Mouse (Mus musculus): Measurements from ENCODE around the gene H2al1a. TPM values are rescaled to one million over a fixed set of nuclear protein-coding genes. Genes with fewer than 3 reads are reported as not detected.
"Not testable (repeated sequence)": the region's sequence is repeated elsewhere in the genome, so short reads cannot be mapped to it uniquely, and the experiment has no call there.

H2al1a gene
- polyA plus RNA-seq (2012; rRNA removed), result not detected in 2 replicates

DNA sequence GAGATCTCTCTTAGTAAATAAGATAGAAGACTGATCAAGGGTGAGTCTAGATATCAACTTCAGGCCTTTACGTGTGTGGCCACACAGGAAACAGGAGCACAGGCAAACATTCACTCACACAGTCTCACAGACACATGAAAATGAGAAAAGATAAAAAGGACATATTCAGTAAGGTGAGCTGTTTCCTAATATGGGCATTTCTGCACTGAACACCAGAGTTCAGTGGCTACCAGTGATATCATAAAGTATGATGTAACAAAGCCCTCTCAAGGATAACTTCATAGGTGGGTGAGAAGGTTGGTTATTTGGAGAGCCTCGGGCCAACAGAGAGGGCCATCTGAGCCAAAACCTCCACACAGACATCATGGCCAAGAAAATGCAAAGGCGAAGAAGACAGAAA is at the start of gene H2al1a:
H2al1a (plus strand) TSS at position 301 of the 400 bp plus-strand sequence.
- WGBS, result no CpG with 5 or more reads among the region's 3 CpGs
- not testable (repeated sequence) for DNase-seq (ENCODE audit: low read depth, low spot score)

- no peak for DNase-seq (ENCODE audit: low read depth, low spot score)
- 45% methylated on average over 12 of the region's 12 CpGs for WGBS
Measured at GRCm38 (mm10) chrX:11250155-11250554, 48.9 kb upstream of the H2al1a start.

- WGBS, result 68% methylated on average over 5 of the region's 5 CpGs
- no peak for DNase-seq (ENCODE audit: low read depth, low spot score)
Measured at GRCm38 (mm10) chrX:11254062-11254461, 45.0 kb upstream of the H2al1a start.

DNA sequence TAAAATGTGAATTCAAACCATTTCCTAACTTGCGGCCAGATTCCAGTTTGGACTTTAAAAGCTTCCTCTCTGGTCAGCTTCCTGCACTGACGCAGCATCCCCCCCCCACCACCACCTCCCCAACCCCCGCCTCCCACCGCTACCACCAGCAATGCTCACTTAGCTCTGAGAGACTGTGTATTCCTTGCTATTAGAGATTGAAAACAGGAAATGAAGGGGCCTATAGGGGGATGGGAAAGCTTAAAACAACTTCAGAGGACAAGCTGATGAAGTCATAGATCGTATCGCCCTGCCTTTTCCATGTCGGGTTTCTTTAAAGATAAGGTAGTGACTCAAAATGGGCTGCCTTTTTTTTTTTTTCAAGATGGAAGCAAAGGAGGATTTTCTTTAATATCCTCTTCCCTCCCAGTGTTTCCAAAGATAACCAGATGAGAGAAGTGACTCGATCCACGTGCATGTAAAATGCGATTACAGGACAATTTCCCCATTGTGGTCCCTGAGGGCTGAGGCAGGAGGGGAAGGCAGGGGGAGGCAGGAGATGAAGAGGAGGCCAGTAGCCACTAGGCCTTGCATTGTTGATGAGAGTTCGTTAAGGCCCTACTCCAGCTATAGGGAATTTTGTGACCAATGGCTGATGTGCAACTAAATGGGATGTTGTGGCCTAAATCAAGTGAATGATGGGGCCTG is 44.4 kb upstream of the H2al1a start:
- DNase-seq (ENCODE audit: low read depth, low spot score), result no peak
- 61% methylated on average over 11 of the region's 11 CpGs for WGBS

- DNase-seq (ENCODE audit: low read depth, low spot score), result no peak
- 63% methylated on average over 8 of the region's 8 CpGs for WGBS
Measured at GRCm38 (mm10) chrX:11255564-11256360, 43.3 kb upstream of the H2al1a start.

- no peak for DNase-seq (ENCODE audit: low read depth, low spot score)
- WGBS, result 80% methylated on average over 8 of the region's 8 CpGs
Measured at GRCm38 (mm10) chrX:11264918-11265317, 34.1 kb upstream of the H2al1a start.

- DNase-seq (ENCODE audit: low read depth, low spot score), result no peak
- WGBS, result 57% methylated on average over 7 of the region's 7 CpGs
Measured at GRCm38 (mm10) chrX:11267791-11268190, 31.3 kb upstream of the H2al1a start.

GRCm38 (mm10) chrX:11269074-11269473 is 30.0 kb upstream of the H2al1a start:
- WGBS, result 83% methylated on average over 3 of the region's 3 CpGs
- no peak for DNase-seq (ENCODE audit: low read depth, low spot score)

GRCm38 (mm10) chrX:11273190-11273589 is 25.9 kb upstream of the H2al1a start:
- 46% methylated on average over 3 of the region's 3 CpGs for WGBS
- DNase-seq (ENCODE audit: low read depth, low spot score), result no peak

GRCm38 (mm10) chrX:11277083-11277482 is 22.0 kb upstream of the H2al1a start:
- DNase-seq (ENCODE audit: low read depth, low spot score), result no peak
- WGBS, result 41% methylated on average over 6 of the region's 6 CpGs

DNA sequence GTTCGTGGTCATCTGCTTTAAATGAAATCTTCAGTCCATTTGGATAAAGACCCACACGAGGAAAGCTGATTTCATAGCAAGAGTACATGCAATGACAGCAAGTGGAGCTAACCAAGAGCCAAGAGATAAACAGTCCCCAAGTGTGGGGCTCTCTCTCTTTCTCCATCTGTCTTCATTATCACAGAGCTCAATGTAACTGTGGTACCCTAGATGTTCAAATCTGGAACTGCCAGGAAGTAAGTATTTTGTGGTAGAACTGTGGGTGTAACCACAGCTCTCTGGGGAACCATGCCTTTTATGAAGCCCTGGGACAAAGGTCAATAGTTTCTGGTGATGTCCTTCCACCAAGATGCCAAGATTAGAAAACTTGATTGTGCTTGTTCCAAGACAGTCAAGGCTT is 18.3 kb upstream of the H2al1a start:
- 67% methylated on average over 2 of the region's 2 CpGs for WGBS

GRCm38 (mm10) chrX:11288306-11288882 is 10.7 kb upstream of the H2al1a start:
- no peak for DNase-seq (ENCODE audit: low read depth, low spot score)
- WGBS, result 29% methylated on average over 14 of the region's 14 CpGs

More for the DNA sequence above, 18.3 kb upstream of the H2al1a start:
- no peak for DNase-seq (ENCODE audit: low read depth, low spot score)

DNA sequence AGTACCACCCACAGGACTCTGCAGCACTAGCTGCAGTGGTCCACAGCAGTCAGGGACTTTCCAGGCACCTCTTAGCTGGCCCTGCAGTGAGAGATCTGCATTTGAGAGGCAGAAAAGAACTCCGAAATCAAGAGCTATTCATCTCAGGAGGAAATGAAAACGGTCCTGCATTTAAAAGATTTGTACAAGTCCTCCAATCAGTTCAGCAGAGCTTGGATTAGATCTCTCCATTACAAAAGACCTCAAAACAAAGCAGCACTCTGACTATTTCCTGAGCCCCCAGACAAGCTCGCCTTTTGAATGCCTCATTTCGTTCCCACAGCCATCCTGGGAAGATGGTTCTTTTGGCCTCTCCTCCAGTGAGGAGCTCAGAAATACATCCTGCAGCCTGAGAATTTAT is 9.8 kb upstream of the H2al1a start:
- DNase-seq (ENCODE audit: low read depth, low spot score), result no peak
- 83% methylated on average over 4 of the region's 4 CpGs for WGBS

GRCm38 (mm10) chrX:11302132-11302531 is 3.1 kb downstream of the H2al1a start, which contains the start of gene H2al1b:
H2al1b (plus strand) TSS chrX:11302432.
- WGBS, result 91% methylated on average over 1 of the region's 3 CpGs
- not testable (repeated sequence) for DNase-seq (ENCODE audit: low read depth, low spot score)

- WGBS, result 86% methylated on average over 1 of the region's 6 CpGs
Measured at GRCm38 (mm10) chrX:11305355-11305754, 6.3 kb downstream of the H2al1a start, which contains the start of gene H2al1c. H2al1c (plus strand) TSS chrX:11305655.

DNA sequence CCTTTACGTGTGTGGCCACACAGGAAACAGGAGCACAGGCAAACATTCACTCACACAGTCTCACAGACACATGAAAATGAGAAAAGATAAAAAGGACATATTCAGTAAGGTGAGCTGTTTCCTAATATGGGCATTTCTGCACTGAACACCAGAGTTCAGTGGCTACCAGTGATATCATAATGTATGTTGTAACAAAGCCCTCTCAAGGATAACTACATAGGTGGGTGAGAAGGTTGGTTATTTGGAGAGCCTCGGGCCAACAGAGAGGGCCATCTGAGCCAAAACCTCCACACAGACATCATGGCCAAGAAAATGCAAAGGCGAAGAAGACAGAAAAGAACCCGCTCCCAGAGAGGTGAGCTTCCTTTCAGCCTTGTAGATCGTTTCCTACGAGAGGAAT is 9.5 kb downstream of the H2al1a start, which contains the start of gene H2al1d:
H2al1d (plus strand) TSS at position 301 of the 400 bp plus-strand sequence.
- no CpG with 5 or more reads among the region's 6 CpGs for WGBS
- not testable (repeated sequence) for DNase-seq (ENCODE audit: low read depth, low spot score)

More at GRCm38 (mm10) chrX:11305355-11305754, 6.3 kb downstream of the H2al1a start, which contains the start of gene H2al1c:
- DNase-seq (ENCODE audit: low read depth, low spot score), result not testable (repeated sequence)

DNA sequence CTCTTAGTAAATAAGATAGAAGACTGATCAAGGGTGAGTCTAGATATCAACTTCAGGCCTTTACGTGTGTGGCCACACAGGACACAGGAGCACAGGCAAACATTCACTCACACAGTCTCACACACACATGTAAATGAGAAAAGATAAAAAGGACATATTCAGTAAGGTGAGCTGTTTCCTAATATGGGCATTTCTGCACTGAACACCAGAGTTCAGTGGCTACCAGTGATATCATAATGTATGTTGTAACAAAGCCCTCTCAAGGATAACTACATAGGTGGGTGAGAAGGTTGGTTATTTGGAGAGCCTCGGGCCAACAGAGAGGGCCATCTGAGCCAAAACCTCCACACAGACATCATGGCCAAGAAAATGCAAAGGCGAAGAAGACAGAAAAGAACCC is 12.6 kb downstream of the H2al1a start, which contains the start of gene H2al1e:
H2al1e (plus strand) TSS at position 301 of the 400 bp plus-strand sequence.
- no CpG with 5 or more reads among the region's 3 CpGs for WGBS
- DNase-seq (ENCODE audit: low read depth, low spot score), result not testable (repeated sequence)

DNA sequence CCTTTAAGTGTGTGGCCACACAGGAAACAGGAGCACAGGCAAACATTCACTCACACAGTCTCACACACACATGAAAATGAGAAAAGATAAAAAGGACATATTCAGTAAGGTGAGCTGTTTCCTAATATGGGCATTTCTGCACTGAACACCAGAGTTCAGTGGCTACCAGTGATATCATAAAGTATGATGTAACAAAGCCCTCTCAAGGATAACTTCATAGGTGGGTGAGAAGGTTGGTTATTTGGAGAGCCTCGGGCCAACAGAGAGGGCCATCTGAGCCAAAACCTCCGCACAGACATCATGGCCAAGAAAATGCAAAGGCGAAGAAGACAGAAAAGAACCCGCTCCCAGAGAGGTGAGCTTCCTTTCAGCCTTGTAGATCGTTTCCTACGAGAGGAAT is 15.8 kb downstream of the H2al1a start, which contains the start of gene H2al1f:
H2al1f (plus strand) TSS at position 301 of the 400 bp plus-strand sequence.
- not testable (repeated sequence) for DNase-seq (ENCODE audit: low read depth, low spot score)
- WGBS, result no CpG with 5 or more reads among the region's 6 CpGs

GRCm38 (mm10) chrX:11317956-11318355 is 18.9 kb downstream of the H2al1a start, which contains the start of gene H2al1g:
H2al1g (plus strand) TSS chrX:11318256.
- DNase-seq (ENCODE audit: low read depth, low spot score), result not testable (repeated sequence)
- no CpG with 5 or more reads among the region's 3 CpGs for WGBS

DNA sequence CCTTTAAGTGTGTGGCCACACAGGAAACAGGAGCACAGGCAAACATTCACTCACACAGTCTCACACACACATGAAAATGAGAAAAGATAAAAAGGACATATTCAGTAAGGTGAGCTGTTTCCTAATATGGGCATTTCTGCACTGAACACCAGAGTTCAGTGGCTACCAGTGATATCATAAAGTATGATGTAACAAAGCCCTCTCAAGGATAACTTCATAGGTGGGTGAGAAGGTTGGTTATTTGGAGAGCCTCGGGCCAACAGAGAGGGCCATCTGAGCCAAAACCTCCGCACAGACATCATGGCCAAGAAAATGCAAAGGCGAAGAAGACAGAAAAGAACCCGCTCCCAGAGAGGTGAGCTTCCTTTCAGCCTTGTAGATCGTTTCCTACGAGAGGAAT is 22.1 kb downstream of the H2al1a start, which contains the start of gene H2al1h:
H2al1h (plus strand) TSS at position 301 of the 400 bp plus-strand sequence.
- DNase-seq (ENCODE audit: low read depth, low spot score), result not testable (repeated sequence)
- WGBS, result no CpG with 5 or more reads among the region's 6 CpGs
